Mouse (Mus musculus): Measurements from ENCODE around the gene Slc4a4. TPM values are rescaled to one million over a fixed set of nuclear protein-coding genes. Genes with fewer than 3 reads are reported as not detected.
"Not testable (repeated sequence)": the region's sequence is repeated elsewhere in the genome, so short reads cannot be mapped to it uniquely, and the experiment has no call there.

The Slc4a4 gene
- polyA plus RNA-seq, 1 experiment from 2014 or later = 4.8 TPM

- ATAC-seq (ENCODE audit: low FRiP score, low TSS enrichment) (no peak), DNase-seq (no peak)
- H3K4me3 ChIP-seq (replicated peaks; ENCODE audit: low read depth, low read length) = no peak overlapping the region
- H3K9me3 ChIP-seq (ENCODE audit: control insufficient read depth, low read length) = no peaks in the 10 kb centered on the region
- H3K27ac ChIP-seq (replicated peaks; ENCODE audit: low read depth, low read length) = no peak overlapping the region
- H3K9ac ChIP-seq (replicated peaks; ENCODE audit: low read length) = no peak overlapping the region
- no peaks in the 10 kb centered on the region for H3K27me3 ChIP-seq (ENCODE audit: control insufficient read depth, insufficient read depth, low read length)
- no peaks in the 10 kb centered on the region for H3K36me3 ChIP-seq (ENCODE audit: control insufficient read depth, insufficient read depth, low read length)
- no peak overlapping the region for H3K4me2 ChIP-seq (ENCODE audit: low read length)
- no peaks in the 10 kb centered on the region for H3K4me1 ChIP-seq (ENCODE audit: control insufficient read depth, insufficient read depth, low read length)
Observed at GRCm38 (mm10) chr5:88989018-88989417, 102.4 kb downstream of the Slc4a4 start.

DNA sequence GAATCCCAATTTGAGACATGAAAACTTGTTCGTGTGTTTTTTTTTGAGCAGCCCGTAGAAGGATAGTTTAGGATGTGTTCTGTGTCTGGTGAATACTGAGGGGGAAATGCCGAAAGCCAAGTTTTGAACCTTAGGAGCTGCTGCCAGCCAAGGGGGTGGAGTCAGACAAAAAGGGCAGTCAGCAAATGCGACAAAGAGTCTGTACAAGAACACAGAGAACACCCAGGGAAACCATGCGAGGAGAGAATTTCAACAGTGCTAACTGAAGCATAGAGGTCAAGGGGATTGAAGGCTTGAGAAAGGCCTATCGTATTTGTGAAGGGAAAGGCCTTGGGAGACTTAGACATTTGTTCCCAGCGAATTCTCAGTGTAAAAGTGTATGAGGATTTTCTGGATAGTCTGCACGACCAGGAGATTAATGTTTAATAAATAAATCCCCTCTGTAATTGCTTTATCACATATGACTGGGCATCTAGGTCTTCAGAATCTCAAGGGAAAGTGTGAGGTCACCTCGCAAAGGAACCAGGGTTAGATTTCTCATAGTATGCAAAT lies 103.7 kb downstream of the Slc4a4 start:
- Histone ChIP-seq H3K4me1 (ENCODE audit: control insufficient read depth, insufficient read depth, low read length) (no peaks in the 10 kb centered on the region), H3K27me3 (ENCODE audit: control insufficient read depth, insufficient read depth, low read length) (no peaks in the 10 kb centered on the region), H3K9me3 (ENCODE audit: control insufficient read depth, low read length) (no peaks in the 10 kb centered on the region), H3K4me2 (ENCODE audit: low read length) (no peak overlapping the region), H3K4me3 (replicated peaks; ENCODE audit: low read depth, low read length) (no peak overlapping the region), H3K9ac (replicated peaks; ENCODE audit: low read length) (no peak overlapping the region), H3K36me3 (ENCODE audit: control insufficient read depth, insufficient read depth, low read length) (no peaks in the 10 kb centered on the region), H3K27ac (replicated peaks; ENCODE audit: low read depth, low read length) (no peak overlapping the region)
- DNase-seq (no peak), ATAC-seq (ENCODE audit: low FRiP score, low TSS enrichment) (no peak)
- 56% methylated on average over 9 of the region's 9 CpGs for WGBS

- not testable (repeated sequence) for H3K27me3 ChIP-seq (ENCODE audit: control insufficient read depth, insufficient read depth, low read length); H3K4me2 ChIP-seq (ENCODE audit: low read length); H3K9me3 ChIP-seq (ENCODE audit: control insufficient read depth, low read length); H3K9ac ChIP-seq (replicated peaks; ENCODE audit: low read length); H3K4me3 ChIP-seq (replicated peaks; ENCODE audit: low read depth, low read length); H3K27ac ChIP-seq (replicated peaks; ENCODE audit: low read depth, low read length); H3K4me1 ChIP-seq (ENCODE audit: control insufficient read depth, insufficient read depth, low read length); H3K36me3 ChIP-seq (ENCODE audit: control insufficient read depth, insufficient read depth, low read length); DNase-seq; ATAC-seq (ENCODE audit: low FRiP score, low TSS enrichment)
- 89% methylated on average over 2 of the region's 2 CpGs for WGBS
Observed at GRCm38 (mm10) chr5:88991309-88991708, 104.7 kb downstream of the Slc4a4 start.

- peak; percentile 35; the same call in 1 of the 2 replicates for ATAC-seq (ENCODE audit: low FRiP score, low TSS enrichment)
- WGBS = 92% methylated on average over 5 of the region's 5 CpGs
- peak; percentile 9 for DNase-seq
- Histone ChIP-seq H3K9ac (replicated peaks; ENCODE audit: low read length) (no peak overlapping the region), H3K9me3 (ENCODE audit: control insufficient read depth, low read length) (no peaks in the 10 kb centered on the region), H3K4me2 (ENCODE audit: low read length) (no peak overlapping the region), H3K4me1 (ENCODE audit: control insufficient read depth, insufficient read depth, low read length) (no peaks in the 10 kb centered on the region), H3K27ac (replicated peaks; ENCODE audit: low read depth, low read length) (no peak overlapping the region), H3K4me3 (replicated peaks; ENCODE audit: low read depth, low read length) (no peak overlapping the region), H3K36me3 (ENCODE audit: control insufficient read depth, insufficient read depth, low read length) (no peaks in the 10 kb centered on the region), H3K27me3 (ENCODE audit: control insufficient read depth, insufficient read depth, low read length) (no peaks in the 10 kb centered on the region)
Observed at GRCm38 (mm10) chr5:88994533-88994932, 107.9 kb downstream of the Slc4a4 start.

- Histone ChIP-seq H3K4me1 (ENCODE audit: control insufficient read depth, insufficient read depth, low read length) (no peaks in the 10 kb centered on the region), H3K4me3 (replicated peaks; ENCODE audit: low read depth, low read length) (no peak overlapping the region), H3K4me2 (ENCODE audit: low read length) (no peak overlapping the region), H3K27me3 (ENCODE audit: control insufficient read depth, insufficient read depth, low read length) (no peaks in the 10 kb centered on the region), H3K36me3 (ENCODE audit: control insufficient read depth, insufficient read depth, low read length) (no peaks in the 10 kb centered on the region), H3K27ac (replicated peaks; ENCODE audit: low read depth, low read length) (no peak overlapping the region), H3K9ac (replicated peaks; ENCODE audit: low read length) (no peak overlapping the region), H3K9me3 (ENCODE audit: control insufficient read depth, low read length) (no peaks in the 10 kb centered on the region)
- no peak for ATAC-seq (ENCODE audit: low FRiP score, low TSS enrichment)
- WGBS = 96% methylated on average over 8 of the region's 8 CpGs
- DNase-seq = no peak
Observed at GRCm38 (mm10) chr5:88996246-88996645, 109.6 kb downstream of the Slc4a4 start.

GRCm38 (mm10) chr5:88997277-88997676 lies 110.7 kb downstream of the Slc4a4 start:
- DNase-seq (no peak), ATAC-seq (ENCODE audit: low FRiP score, low TSS enrichment) (no peak)
- Histone ChIP-seq H3K4me3 (replicated peaks; ENCODE audit: low read depth, low read length) (no peak overlapping the region), H3K27me3 (ENCODE audit: control insufficient read depth, insufficient read depth, low read length) (no peaks in the 10 kb centered on the region), H3K36me3 (ENCODE audit: control insufficient read depth, insufficient read depth, low read length) (no peaks in the 10 kb centered on the region), H3K4me2 (ENCODE audit: low read length) (no peak overlapping the region), H3K9me3 (ENCODE audit: control insufficient read depth, low read length) (no peaks in the 10 kb centered on the region), H3K4me1 (ENCODE audit: control insufficient read depth, insufficient read depth, low read length) (no peaks in the 10 kb centered on the region), H3K27ac (replicated peaks; ENCODE audit: low read depth, low read length) (no peak overlapping the region), H3K9ac (replicated peaks; ENCODE audit: low read length) (no peak overlapping the region)
- 93% methylated on average over 6 of the region's 6 CpGs for WGBS

- Histone ChIP-seq H3K4me1 (ENCODE audit: control insufficient read depth, insufficient read depth, low read length) (no peaks in the 10 kb centered on the region), H3K27ac (replicated peaks; ENCODE audit: low read depth, low read length) (no peak overlapping the region), H3K27me3 (ENCODE audit: control insufficient read depth, insufficient read depth, low read length) (no peaks in the 10 kb centered on the region), H3K36me3 (ENCODE audit: control insufficient read depth, insufficient read depth, low read length) (no peaks in the 10 kb centered on the region), H3K4me2 (ENCODE audit: low read length) (no peak overlapping the region), H3K4me3 (replicated peaks; ENCODE audit: low read depth, low read length) (no peak overlapping the region), H3K9ac (replicated peaks; ENCODE audit: low read length) (no peak overlapping the region), H3K9me3 (ENCODE audit: control insufficient read depth, low read length) (no peaks in the 10 kb centered on the region)
- WGBS = 93% methylated on average over 6 of the region's 6 CpGs
- no peak for DNase-seq
- ATAC-seq (ENCODE audit: low FRiP score, low TSS enrichment) = no peak
Observed at GRCm38 (mm10) chr5:88999793-89000192, 113.2 kb downstream of the Slc4a4 start.

DNA sequence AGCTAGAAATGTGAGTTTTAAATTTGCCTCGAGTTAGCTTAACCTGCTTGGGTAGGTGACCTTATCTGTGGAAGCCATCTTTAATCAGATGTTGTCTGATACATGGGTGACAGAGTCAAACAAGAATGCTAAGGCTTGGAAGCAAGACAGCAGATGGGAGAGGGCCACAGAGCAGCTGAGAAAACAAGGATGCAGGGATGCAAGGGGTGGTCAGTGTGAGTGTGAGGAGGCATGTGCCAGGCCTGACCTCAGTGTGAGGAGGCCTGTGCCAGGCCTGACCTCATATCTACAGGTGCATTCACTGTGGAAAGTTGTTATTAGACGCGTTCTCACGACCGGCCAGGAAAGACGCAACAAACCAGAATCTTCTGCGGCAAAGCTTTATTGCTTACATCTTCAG lies 114.0 kb downstream of the Slc4a4 start:
- Histone ChIP-seq H3K27me3 (ENCODE audit: control insufficient read depth, insufficient read depth, low read length) (no peaks in the 10 kb centered on the region), H3K36me3 (ENCODE audit: control insufficient read depth, insufficient read depth, low read length) (no peaks in the 10 kb centered on the region), H3K4me1 (ENCODE audit: control insufficient read depth, insufficient read depth, low read length) (no peaks in the 10 kb centered on the region), H3K27ac (replicated peaks; ENCODE audit: low read depth, low read length) (no peak overlapping the region), H3K9me3 (ENCODE audit: control insufficient read depth, low read length) (no peaks in the 10 kb centered on the region), H3K4me3 (replicated peaks; ENCODE audit: low read depth, low read length) (no peak overlapping the region), H3K4me2 (ENCODE audit: low read length) (no peak overlapping the region), H3K9ac (replicated peaks; ENCODE audit: low read length) (no peak overlapping the region)
- 96% methylated on average over 7 of the region's 7 CpGs for WGBS
- no peak for DNase-seq
- ATAC-seq (ENCODE audit: low FRiP score, low TSS enrichment) = no peak

- 76% methylated on average over 5 of the region's 5 CpGs for WGBS
- Histone ChIP-seq H3K27me3 (ENCODE audit: control insufficient read depth, insufficient read depth, low read length) (no peaks in the 10 kb centered on the region), H3K4me1 (ENCODE audit: control insufficient read depth, insufficient read depth, low read length) (no peaks in the 10 kb centered on the region), H3K36me3 (ENCODE audit: control insufficient read depth, insufficient read depth, low read length) (no peaks in the 10 kb centered on the region), H3K9ac (replicated peaks; ENCODE audit: low read length) (no peak overlapping the region), H3K9me3 (ENCODE audit: control insufficient read depth, low read length) (no peaks in the 10 kb centered on the region), H3K4me2 (ENCODE audit: low read length) (no peak overlapping the region), H3K27ac (replicated peaks; ENCODE audit: low read depth, low read length) (no peak overlapping the region), H3K4me3 (replicated peaks; ENCODE audit: low read depth, low read length) (no peak overlapping the region)
- ATAC-seq (ENCODE audit: low FRiP score, low TSS enrichment) (no peak), DNase-seq (no peak)
Observed at GRCm38 (mm10) chr5:89010116-89010515, 123.5 kb downstream of the Slc4a4 start.
